Mouse (Mus musculus) cerebellum, adult 2 months (tissue): Measurements from ENCODE around the gene Gadd45g.

ENCODE experiments used
- CTCF ChIP-seq: fragments of 200-500 bp; IDR thresholded peaks from 2 replicates; pipeline ENCODE4 v1.5.1; 2011; ENCODE audit warnings: low read depth, mild to moderate bottlenecking, control low read depth, low read length, moderate library complexity, borderline replicate concordance; ENCODE audit not compliant: insufficient read depth
- POLR2A ChIP-seq: fragments of 200-500 bp; IDR thresholded peaks from 2 replicates; pipeline ENCODE4 v1.6.1; 2011; ENCODE audit warnings: low read length, control low read depth, borderline replicate concordance; ENCODE audit not compliant: insufficient read depth

DNA sequence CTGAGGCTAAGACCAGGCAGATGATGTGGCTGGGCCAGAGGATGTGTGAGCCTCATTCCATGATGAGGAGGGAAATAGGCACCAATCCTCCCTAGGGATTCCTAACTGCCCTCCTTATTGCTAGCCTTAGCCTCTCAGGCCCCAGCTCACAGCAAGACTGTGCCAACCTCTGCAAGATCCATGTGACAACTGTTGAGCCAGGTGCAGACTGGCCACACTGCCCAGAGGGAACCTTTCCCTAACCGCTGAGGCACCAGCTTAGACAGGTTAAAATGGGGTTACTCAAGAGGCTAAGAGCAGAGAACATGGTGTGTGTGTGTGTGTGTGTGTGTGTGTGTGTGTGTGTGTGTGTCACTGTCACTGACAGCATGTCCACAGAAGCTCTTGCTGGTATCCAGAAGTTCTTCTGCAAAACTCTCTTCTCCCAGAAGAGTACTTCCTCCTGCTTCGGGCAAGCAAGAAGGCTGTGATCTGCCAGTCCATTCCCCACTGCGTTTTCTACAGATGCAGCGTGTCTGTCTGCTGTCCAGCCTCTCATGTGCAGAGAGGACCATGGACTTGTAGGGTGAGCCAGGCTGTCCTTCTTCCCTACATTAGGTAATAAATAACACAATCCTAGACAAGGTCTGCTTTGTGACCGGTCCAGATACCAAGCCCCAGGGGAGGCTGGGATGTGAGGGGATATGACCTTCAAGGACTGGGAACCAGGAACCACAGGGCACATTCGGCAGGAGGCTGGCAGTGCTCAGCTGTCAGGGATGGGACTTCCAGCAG, 28.1 kb upstream of the Gadd45g start:
- TF ChIP-seq CTCF (no peak), POLR2A (no peak)
